ENCODE assay signal across 9 mouse cellular contexts in the genomic region with DNA sequence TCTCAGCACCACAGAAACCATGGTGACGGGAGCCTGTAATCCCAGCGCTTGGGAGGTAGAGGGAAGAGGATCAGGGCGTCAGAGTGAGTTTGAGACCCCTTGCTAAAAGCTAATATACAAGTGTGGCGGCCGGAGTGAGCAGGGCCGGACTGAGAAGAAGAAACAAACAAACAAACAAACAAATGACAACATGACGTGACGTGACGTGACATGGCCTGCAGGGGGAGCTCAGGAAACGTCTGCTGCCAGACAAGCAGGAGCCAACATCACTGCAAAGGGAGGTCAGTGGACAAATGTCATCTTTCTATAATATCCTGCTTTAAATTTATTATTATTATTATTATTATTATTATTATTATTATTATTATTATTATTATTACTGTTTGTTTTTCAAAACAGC. TPM values are rescaled to one million over a fixed set of nuclear protein-coding genes. Genes with fewer than 3 reads are reported as not detected.
DNase-seq lines count a peak whose midpoint lies in the region; ATAC-seq and TF ChIP-seq lines count a peak whose summit lies in the region.
"Had no signal": no experiment of that assay in that cellular context is flagged by ENCODE, and none has a peak within 500 bp of the region (broad histone marks: within the 10 kb centered on the region; RNA-seq: fewer than 3 reads in every experiment).

No protein-coding gene starts in this region.

- no peaks in the 10 kb centered on the region for H3K27me3 ChIP-seq in kidney, adult 2 months (replicated peaks; ENCODE audit: control insufficient read depth, insufficient read depth, low read length)
- no peaks in the 10 kb centered on the region for H3K27me3 ChIP-seq in kidney, embryonic 14.5 days (ENCODE audit: control insufficient read depth, insufficient read depth, low read length)
- no peaks in the 10 kb centered on the region for H3K27me3 ChIP-seq in MEL (ENCODE audit: control insufficient read depth in 1 of 2, insufficient read depth in 2 of 2, low read length in 2 of 2)
- H3K27me3 ChIP-seq in splenic B cell, adult 2 months (ENCODE audit: control insufficient read depth, insufficient read depth, low read length, poor library complexity, severe bottlenecking), result no peaks in the 10 kb centered on the region
- H3K27me3 ChIP-seq: embryonic facial prominence, embryonic 12.5 days; limb, embryonic 13.5 days had no signal

- H3K27ac ChIP-seq in kidney, adult 2 months (ENCODE audit: insufficient read depth, low read depth, low read length), result no peak overlapping the region
- H3K27ac ChIP-seq in kidney, embryonic 14.5 days (ENCODE audit: low read depth, low read length), result no peak overlapping the region
- no peak overlapping the region for H3K27ac ChIP-seq in MEL (ENCODE audit: control insufficient read depth, low read depth, low read length)
- H3K27ac ChIP-seq: embryonic facial prominence, embryonic 12.5 days; limb, embryonic 13.5 days had no signal

- no peak overlapping the region for H3K4me2 ChIP-seq in kidney, embryonic 14.5 days (replicated peaks; ENCODE audit: low read depth, low read length)
- H3K4me2 ChIP-seq: embryonic facial prominence, embryonic 12.5 days; limb, embryonic 13.5 days had no signal

- DNase-seq in kidney, adult 2 months, result peak; percentile 37
- DNase-seq in MEL (ENCODE audit: low read depth, low spot score) (peak; percentile 59), liver (peak; percentile 77)
- peak; percentile 31 for DNase-seq in c-Kit-negative CD71-positive TER-119-positive erythroid progenitor cells, embryonic 14.5 days (ENCODE audit: low read depth, low spot score)
- DNase-seq in splenic B cell, adult 2 months (ENCODE audit: low read depth, low spot score), result peak; percentile 78
- DNase-seq in right cerebral cortex, postnatal 36 days (ENCODE audit: low spot score in 2 of 2), result no peak

- TF ChIP-seq POLR2A in kidney, adult 2 months (IDR thresholded peaks at IDR 0.05; ENCODE audit: low read depth, low read length), result no peak
- TF ChIP-seq POLR2A in MEL (IDR thresholded peaks at IDR 0.05; ENCODE audit: control insufficient read depth in 1 of 2, insufficient read depth in 1 of 2, low read depth in 1 of 2, low read length in 2 of 2, poor library complexity in 1 of 2), result no peak

- 36% methylated on average over 10 of the region's 10 CpGs for WGBS in kidney, adult 2 months
- WGBS in kidney, embryonic 14.5 days, result 64% methylated on average over 10 of the region's 10 CpGs

- H3K79me2 ChIP-seq in MEL (ENCODE audit: control insufficient read depth, insufficient read depth, low read length, poor library complexity), result no peaks in the 10 kb centered on the region

- no peaks in the 10 kb centered on the region for H3K36me3 ChIP-seq in kidney, adult 2 months (ENCODE audit: control insufficient read depth, insufficient read depth, low read length)
- H3K36me3 ChIP-seq in kidney, embryonic 14.5 days (ENCODE audit: control insufficient read depth, insufficient read depth, low read length), result no peaks in the 10 kb centered on the region
- H3K36me3 ChIP-seq in MEL (ENCODE audit: control insufficient read depth in 1 of 2, insufficient read depth in 2 of 2, low read length in 2 of 2), result no peaks in the 10 kb centered on the region; a peak in 1 of 4 replicates
- no peaks in the 10 kb centered on the region for H3K36me3 ChIP-seq in splenic B cell, adult 2 months (ENCODE audit: control insufficient read depth, insufficient read depth, low read length, poor library complexity, severe bottlenecking)
- H3K36me3 ChIP-seq: embryonic facial prominence, embryonic 12.5 days; limb, embryonic 13.5 days had no signal

- ATAC-seq in kidney, embryonic 14.5 days (ENCODE audit: low FRiP score, low TSS enrichment), result no peak

- no peak overlapping the region for H3K9ac ChIP-seq in kidney, embryonic 14.5 days (ENCODE audit: low read depth, low read length)
- H3K9ac ChIP-seq in MEL (ENCODE audit: control insufficient read depth, low read depth, low read length, poor library complexity, severe bottlenecking), result no peak overlapping the region
- H3K9ac ChIP-seq: embryonic facial prominence, embryonic 12.5 days; limb, embryonic 13.5 days had no signal

- no peak; the same call in 1 of the 2 replicates for TF ChIP-seq RAD21 in MEL (IDR thresholded peaks at IDR 0.05; ENCODE audit: low read depth, low read length)

- H3K4me1 ChIP-seq in kidney, adult 2 months (ENCODE audit: control insufficient read depth, insufficient read depth, low read length), result no peaks in the 10 kb centered on the region
- H3K4me1 ChIP-seq in kidney, embryonic 14.5 days (ENCODE audit: control insufficient read depth, insufficient read depth, low read length), result no peaks in the 10 kb centered on the region
- H3K4me1 ChIP-seq in MEL (ENCODE audit: control insufficient read depth in 1 of 2, insufficient read depth in 2 of 2, low read length in 2 of 2), result peaks cover 2 to 5% of the 10 kb centered on the region in 2 experiments; a peak in 2 of 4 replicates
- H3K4me1 ChIP-seq: embryonic facial prominence, embryonic 12.5 days; limb, embryonic 13.5 days had no signal

- H3K4me3 ChIP-seq in kidney, adult 2 months (ENCODE audit: insufficient read depth, low read depth, low read length), result no peak overlapping the region
- H3K4me3 ChIP-seq in kidney, embryonic 14.5 days (ENCODE audit: low read length), result no peak overlapping the region
- H3K4me3 ChIP-seq in MEL (ENCODE audit: control insufficient read depth in 1 of 2, insufficient read depth in 1 of 2, low read depth in 2 of 2, low read length in 2 of 2), result peak overlapping the region in 1 of 2 experiments; percentile 41; a peak in 1 of 4 replicates
- H3K4me3 ChIP-seq: embryonic facial prominence, embryonic 12.5 days; limb, embryonic 13.5 days had no signal

- TF ChIP-seq EP300 in MEL (IDR thresholded peaks at IDR 0.05; ENCODE audit: low read depth in 1 of 2, low read length in 2 of 2), result no peak

- TF ChIP-seq CTCF in kidney, adult 2 months (conservative IDR thresholded peaks at IDR 0.05; ENCODE audit: insufficient read depth, insufficient read length, low read depth, low read length), result peak; percentile 83
- peak in 2 of 3 experiments; percentile 58 to 73; a peak in 4 of 6 replicates for TF ChIP-seq CTCF in MEL (IDR thresholded peaks at IDR 0.05 in 2 of 3, conservative IDR thresholded peaks at IDR 0.05 in 1 of 3; ENCODE audit: control insufficient read depth in 1 of 3, insufficient read depth in 1 of 3, low read depth in 2 of 3, low read length in 3 of 3, poor library complexity in 1 of 3, severe bottlenecking in 1 of 3)

- no peaks in the 10 kb centered on the region for H3K9me3 ChIP-seq in kidney, embryonic 14.5 days (ENCODE audit: control insufficient read depth, low read length)
- no peaks in the 10 kb centered on the region for H3K9me3 ChIP-seq in MEL (replicated peaks; ENCODE audit: insufficient read depth, low read length)
- H3K9me3 ChIP-seq: embryonic facial prominence, embryonic 12.5 days; limb, embryonic 13.5 days had no signal

TF ChIP-seq in MEL, 35 proteins besides CTCF, POLR2A, EP300 and RAD21:
- peak; percentile 16; the same call in 1 of the 2 replicates for TF ChIP-seq SMC3 (IDR thresholded peaks at IDR 0.05; ENCODE audit: low read depth, low read length)
- TF ChIP-seq ZMIZ1 (IDR thresholded peaks at IDR 0.05; ENCODE audit: low read depth, low read length), result no peak

RNA-seq across cellular contexts. Expression of a gene that starts 51.0 kb away (rescaled TPM):
- polyA plus RNA-seq in kidney, adult 2 months (2012; rRNA removed), result 29.4 and 30.9 TPM in 2 replicates
- polyA plus RNA-seq in kidney, embryonic 14.5 days (2014; fragmentation: Nextera tagmentation; extraction: Ambion mirVana), result 29.6 and 49.8 TPM in 2 replicates
- total RNA-seq in MEL (2012; rRNA removed), result 45.3 and 45.7 TPM in 2 replicates
- polyA plus RNA-seq in MEL (2012; ENCODE audit: insufficient read depth in 1 of 2, insufficient read length in 2 of 2, low read depth in 1 of 2, low replicate concordance in 2 of 2, missing spikeins in 1 of 2), result 10 to 100 TPM in 1 of 2 experiments, not detected in 1; 68.9 TPM

Comparison
In these comparisons a context has a peak if more than half of its experiments do, and no peak if none do; other contexts are left out.
1. DNase-seq: peak in kidney, adult 2 months (single experiment), MEL (single experiment), c-Kit-negative CD71-positive TER-119-positive erythroid progenitor cells, embryonic 14.5 days (single experiment), liver (single experiment) and splenic B cell, adult 2 months (single experiment); none in right cerebral cortex, postnatal 36 days (0 of 2).